Mouse (Mus musculus): ENCODE measurements around the gene 4933416C03Rik. TPM values are rescaled to one million over a fixed set of nuclear protein-coding genes. Genes with fewer than 3 reads are reported as not detected.

The 4933416C03Rik gene
- polyA plus RNA-seq, 2 experiments, result not detected

GRCm38 (mm10) chr10:116096466-116096865 is 17.3 kb downstream of the 4933416C03Rik start:
- ATAC-seq (ENCODE audit: insufficient read depth), result no peak
- Histone ChIP-seq H3K4me2 (ENCODE audit: low read depth) (no peak overlapping the region), H3K36me3 (replicated peaks; ENCODE audit: control insufficient read depth, insufficient read depth, low read depth) (no peaks in the 10 kb centered on the region), H3K4me1 (replicated peaks; ENCODE audit: control insufficient read depth in 2 of 2, insufficient read depth in 2 of 2, low read length in 1 of 2) (no peaks in the 10 kb centered on the region), H3K27me3 (ENCODE audit: control insufficient read depth, insufficient read depth, low read length) (no peaks in the 10 kb centered on the region), H3K9ac (replicated peaks) (no peak overlapping the region), H3K4me3 (ENCODE audit: insufficient read depth in 1 of 2, low read depth in 2 of 2, low read length in 2 of 2) (no peak overlapping the region), H3K9me3 (ENCODE audit: control insufficient read depth, low read length) (no peaks in the 10 kb centered on the region), H3K27ac (no peak overlapping the region)
- 74% methylated on average over 13 of the region's 13 CpGs for WGBS (ENCODE audit: insufficient replicate concordance)
- DNase-seq (ENCODE audit: low read depth in 3 of 3, low spot score in 3 of 3), result no peak
- no peak for TF ChIP-seq EP300 (IDR thresholded peaks at IDR 0.05; ENCODE audit: low read depth)
- no peak for TF ChIP-seq CTCF (IDR thresholded peaks at IDR 0.05; ENCODE audit: low read depth)

- Histone ChIP-seq H3K9me3 (ENCODE audit: control insufficient read depth, low read length) (no peaks in the 10 kb centered on the region), H3K4me1 (replicated peaks; ENCODE audit: control insufficient read depth in 2 of 2, insufficient read depth in 2 of 2, low read length in 1 of 2) (no peaks in the 10 kb centered on the region), H3K27me3 (ENCODE audit: control insufficient read depth, insufficient read depth, low read length) (no peaks in the 10 kb centered on the region), H3K9ac (replicated peaks) (no peak overlapping the region), H3K36me3 (replicated peaks; ENCODE audit: control insufficient read depth, insufficient read depth, low read depth) (no peaks in the 10 kb centered on the region), H3K4me2 (ENCODE audit: low read depth) (no peak overlapping the region), H3K4me3 (ENCODE audit: insufficient read depth in 1 of 2, low read depth in 2 of 2, low read length in 2 of 2) (no peak overlapping the region), H3K27ac (no peak overlapping the region)
- DNase-seq (ENCODE audit: low read depth in 3 of 3, low spot score in 3 of 3) (no peak), ATAC-seq (ENCODE audit: insufficient read depth) (no peak)
- no peak for TF ChIP-seq EP300 (IDR thresholded peaks at IDR 0.05; ENCODE audit: low read depth)
- no peak for TF ChIP-seq CTCF (IDR thresholded peaks at IDR 0.05; ENCODE audit: low read depth)
- WGBS (ENCODE audit: insufficient replicate concordance), result 15% methylated on average over 3 of the region's 3 CpGs
Measured at GRCm38 (mm10) chr10:116083965-116084364, 29.8 kb downstream of the 4933416C03Rik start.

- no peaks in the 10 kb centered on the region for H3K9me3 ChIP-seq (ENCODE audit: control insufficient read depth, low read length)
- no peak for ATAC-seq (ENCODE audit: insufficient read depth)
- no peak for DNase-seq (ENCODE audit: low read depth in 3 of 3, low spot score in 3 of 3)
- H3K27ac ChIP-seq, result no peak overlapping the region
- WGBS (ENCODE audit: insufficient replicate concordance), result 60% methylated on average over 6 of the region's 6 CpGs
- no peaks in the 10 kb centered on the region for H3K27me3 ChIP-seq (ENCODE audit: control insufficient read depth, insufficient read depth, low read length)
- no peak for TF ChIP-seq CTCF (IDR thresholded peaks at IDR 0.05; ENCODE audit: low read depth)
- no peak for TF ChIP-seq EP300 (IDR thresholded peaks at IDR 0.05; ENCODE audit: low read depth)
- no peak overlapping the region for H3K4me2 ChIP-seq (ENCODE audit: low read depth)
- no peak overlapping the region for H3K4me3 ChIP-seq (ENCODE audit: insufficient read depth in 1 of 2, low read depth in 2 of 2, low read length in 2 of 2)
- no peaks in the 10 kb centered on the region for H3K4me1 ChIP-seq (replicated peaks; ENCODE audit: control insufficient read depth in 2 of 2, insufficient read depth in 2 of 2, low read length in 1 of 2)
- no peak overlapping the region for H3K9ac ChIP-seq (replicated peaks)
- no peaks in the 10 kb centered on the region for H3K36me3 ChIP-seq (replicated peaks; ENCODE audit: control insufficient read depth, insufficient read depth, low read depth)
Measured at GRCm38 (mm10) chr10:116080841-116081240, 32.9 kb downstream of the 4933416C03Rik start.

DNA sequence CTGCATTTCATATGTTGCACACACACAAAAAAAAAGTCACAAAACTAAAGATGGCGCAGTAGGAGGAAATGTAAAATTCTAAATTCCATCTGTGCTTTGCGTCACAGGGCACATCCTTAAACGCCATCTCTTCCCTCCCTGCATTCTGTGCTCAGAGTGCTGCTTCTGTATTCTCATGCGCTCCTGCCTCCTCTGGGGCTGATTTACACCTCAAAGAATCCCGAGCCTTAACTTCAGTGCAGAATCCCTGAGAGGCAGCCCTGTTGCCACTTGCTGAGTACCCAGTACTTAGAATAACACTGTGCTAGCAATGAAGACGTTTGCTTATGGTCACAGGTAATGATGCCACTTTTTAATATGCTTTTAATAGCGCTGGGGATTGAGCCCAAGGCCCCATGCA is 34.3 kb downstream of the 4933416C03Rik start:
- no peak overlapping the region for H3K4me2 ChIP-seq (ENCODE audit: low read depth)
- H3K9me3 ChIP-seq (ENCODE audit: control insufficient read depth, low read length), result no peaks in the 10 kb centered on the region
- H3K4me1 ChIP-seq (replicated peaks; ENCODE audit: control insufficient read depth in 2 of 2, insufficient read depth in 2 of 2, low read length in 1 of 2), result no peaks in the 10 kb centered on the region
- TF ChIP-seq EP300 (IDR thresholded peaks at IDR 0.05; ENCODE audit: low read depth), result no peak
- no peak for TF ChIP-seq CTCF (IDR thresholded peaks at IDR 0.05; ENCODE audit: low read depth)
- DNase-seq (ENCODE audit: low read depth in 3 of 3, low spot score in 3 of 3) (no peak), ATAC-seq (ENCODE audit: insufficient read depth) (no peak)
- no peaks in the 10 kb centered on the region for H3K27me3 ChIP-seq (ENCODE audit: control insufficient read depth, insufficient read depth, low read length)
- WGBS (ENCODE audit: insufficient replicate concordance), result 31% methylated on average over 7 of the region's 7 CpGs
- H3K27ac ChIP-seq, result no peak overlapping the region
- H3K4me3 ChIP-seq (ENCODE audit: insufficient read depth in 1 of 2, low read depth in 2 of 2, low read length in 2 of 2), result no peak overlapping the region
- no peak overlapping the region for H3K9ac ChIP-seq (replicated peaks)
- H3K36me3 ChIP-seq (replicated peaks; ENCODE audit: control insufficient read depth, insufficient read depth, low read depth), result no peaks in the 10 kb centered on the region

- no peak for DNase-seq (ENCODE audit: low read depth in 3 of 3, low spot score in 3 of 3)
- Histone ChIP-seq H3K4me3 (ENCODE audit: insufficient read depth in 1 of 2, low read depth in 2 of 2, low read length in 2 of 2) (no peak overlapping the region), H3K4me1 (replicated peaks; ENCODE audit: control insufficient read depth in 2 of 2, insufficient read depth in 2 of 2, low read length in 1 of 2) (no peaks in the 10 kb centered on the region), H3K27ac (no peak overlapping the region), H3K9me3 (ENCODE audit: control insufficient read depth, low read length) (no peaks in the 10 kb centered on the region), H3K36me3 (replicated peaks; ENCODE audit: control insufficient read depth, insufficient read depth, low read depth) (no peaks in the 10 kb centered on the region), H3K4me2 (ENCODE audit: low read depth) (no peak overlapping the region), H3K9ac (replicated peaks) (no peak overlapping the region), H3K27me3 (ENCODE audit: control insufficient read depth, insufficient read depth, low read length) (no peaks in the 10 kb centered on the region)
- TF ChIP-seq EP300 (IDR thresholded peaks at IDR 0.05; ENCODE audit: low read depth), result no peak
- no peak for TF ChIP-seq CTCF (IDR thresholded peaks at IDR 0.05; ENCODE audit: low read depth)
- ATAC-seq (ENCODE audit: insufficient read depth), result no peak
- WGBS (ENCODE audit: insufficient replicate concordance), result 61% methylated on average over 5 of the region's 5 CpGs
Measured at GRCm38 (mm10) chr10:116078636-116079035, 35.1 kb downstream of the 4933416C03Rik start.
